Mouse (Mus musculus): ENCODE data around the gene Kcnmb1. TPM values are rescaled to one million over a fixed set of nuclear protein-coding genes. Genes with fewer than 3 reads are reported as not detected.

Gene Kcnmb1
- total and polyA plus RNA-seq, 3 experiments = 0.04 to 0.49 (median 0.09) TPM

DNA sequence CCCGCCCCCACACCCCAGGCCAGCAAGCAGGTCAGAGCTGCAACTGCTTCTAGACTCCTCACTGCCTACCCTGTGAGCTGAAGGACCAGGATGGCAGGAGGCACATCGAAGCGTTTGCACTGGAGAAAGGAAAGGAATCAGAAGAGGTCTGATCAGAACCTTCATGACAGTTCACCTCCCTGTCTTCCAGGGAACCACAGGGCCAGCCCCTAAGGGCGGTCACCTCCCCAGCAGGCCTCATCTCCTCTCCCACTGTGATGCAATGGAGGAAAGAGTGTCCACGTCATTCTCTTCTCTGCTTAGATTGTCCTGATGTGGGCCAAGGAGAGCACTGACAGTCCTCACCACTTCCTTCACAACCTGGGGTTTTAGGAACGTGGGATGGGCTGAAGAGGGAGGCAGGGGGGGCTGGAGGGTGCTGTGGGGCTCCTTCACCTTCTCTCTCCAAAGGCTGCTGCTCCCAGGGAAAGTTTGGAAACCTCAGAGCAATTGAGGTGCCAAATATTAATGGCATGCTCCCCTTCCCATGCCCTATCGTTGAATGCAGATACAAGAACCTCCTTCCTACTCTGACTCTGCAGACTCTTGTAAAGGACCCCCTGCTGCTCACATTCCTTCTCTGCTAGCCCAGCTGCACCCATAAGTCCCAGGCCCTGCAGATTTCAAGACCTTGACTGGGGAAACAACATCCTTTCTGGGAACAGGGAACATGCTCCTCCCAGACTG lies 47.5 kb downstream of the Kcnmb1 start (continued):
- TF ChIP-seq CHD1 (IDR thresholded peaks at IDR 0.05; ENCODE audit: low read depth, low read length) (peak; percentile 53; the same call in 1 of the 2 replicates), TCF12 (IDR thresholded peaks at IDR 0.05; ENCODE audit: low read depth, low read length) (no peak; the same call in 1 of the 2 replicates), USF2 (conservative IDR thresholded peaks at IDR 0.05; ENCODE audit: low read depth, low read length) (no peak), CTCF (conservative IDR thresholded peaks at IDR 0.05 in 1 of 2, IDR thresholded peaks at IDR 0.05 in 1 of 2; ENCODE audit: low read depth in 2 of 2, low read length in 2 of 2) (no peak), ZKSCAN1 (IDR thresholded peaks at IDR 0.05; ENCODE audit: borderline replicate concordance, low read depth, low read length) (no peak), EP300 (IDR thresholded peaks at IDR 0.05; ENCODE audit: low read length) (no peak), IRF4 (IDR thresholded peaks at IDR 0.05; ENCODE audit: low read depth, low read length) (no peak; the same call in 1 of the 2 replicates), ZNF384 (IDR thresholded peaks at IDR 0.05; ENCODE audit: low read depth, low read length) (no peak), SMC3 (IDR thresholded peaks at IDR 0.05; ENCODE audit: low read depth, low read length) (no peak), ETS1 (conservative IDR thresholded peaks at IDR 0.05; ENCODE audit: low read depth, low read length) (peak; percentile 81), HCFC1 (IDR thresholded peaks at IDR 0.05; ENCODE audit: low read depth, low read length) (no peak; the same call in 1 of the 2 replicates), NELFE (IDR thresholded peaks at IDR 0.05; ENCODE audit: low read depth, low read length) (0 out of 2 replicates have a peak, but pooled peaks have one; percentile 8), JUN (IDR thresholded peaks at IDR 0.05; ENCODE audit: insufficient read depth, low read depth, low read length) (no peak; the same call in 1 of the 2 replicates), POLR2AphosphoS2 (IDR thresholded peaks at IDR 0.05; ENCODE audit: low read depth, low read length) (no peak), NRF1 (IDR thresholded peaks at IDR 0.05; ENCODE audit: low read depth, low read length) (no peak), BHLHE40 (IDR thresholded peaks at IDR 0.05; ENCODE audit: low read depth, low read length) (0 out of 2 replicates have a peak, but pooled peaks have one; percentile 21), MAFK (IDR thresholded peaks at IDR 0.05; ENCODE audit: insufficient replicate concordance, low read length) (no peak), ELF1 (IDR thresholded peaks at IDR 0.05; ENCODE audit: low read depth, low read length) (0 out of 2 replicates have a peak, but pooled peaks have one; percentile 41), JUND (conservative IDR thresholded peaks at IDR 0.05; ENCODE audit: low read depth, low read length) (peak; percentile 14; the same call in 1 of the 2 replicates), RCOR1 (conservative IDR thresholded peaks at IDR 0.05; ENCODE audit: low read depth, low read length) (no peak)

DNA sequence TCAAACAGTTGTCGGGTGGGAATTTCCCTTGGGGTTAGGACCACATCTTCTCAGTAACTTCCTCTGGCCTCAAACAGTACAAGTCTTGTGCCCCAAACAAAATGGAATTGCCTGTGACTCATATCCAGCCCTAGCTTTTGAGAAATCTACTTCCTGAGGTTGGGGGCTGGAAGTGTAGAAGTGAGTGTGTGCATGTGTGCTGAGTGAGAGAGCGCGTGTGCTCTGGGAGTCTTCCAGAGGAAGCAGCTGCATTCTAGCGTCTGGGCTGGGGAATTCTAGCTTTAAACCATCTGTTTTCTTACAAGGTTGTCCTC lies 48.0 kb downstream of the Kcnmb1 start:
- DNase-seq (ENCODE audit: extremely low read depth) = peak; percentile 98
- Histone ChIP-seq H3K9me3 (replicated peaks; ENCODE audit: low read length) (peaks cover 5% of the 10 kb centered on the region), H3K79me2 (replicated peaks; ENCODE audit: control insufficient read depth, extremely low read depth, insufficient read depth, poor library complexity, severe bottlenecking) (no peaks in the 10 kb centered on the region), H3K4me2 (ENCODE audit: insufficient read depth, low read depth, poor library complexity, severe bottlenecking) (peak overlapping the region; percentile 52), H3K4me1 (ENCODE audit: control insufficient read depth in 1 of 2, insufficient read depth in 2 of 2) (peaks cover 25 to 45% of the 10 kb centered on the region in 2 experiments), H3K9ac (ENCODE audit: insufficient read depth, low read depth) (peak overlapping the region; percentile 60; the same call in 1 of the 2 replicates), H3K27ac (ENCODE audit: insufficient read depth, low read depth) (peak overlapping the region; percentile 99), H3K27me3 (replicated peaks) (no peaks in the 10 kb centered on the region), H3K4me3 (replicated peaks in 1 of 3; ENCODE audit: low read depth in 2 of 3, low read length in 2 of 3, poor library complexity in 1 of 3) (no peak overlapping the region), H3K36me3 (replicated peaks in 1 of 2; ENCODE audit: control insufficient read depth in 1 of 2, insufficient read depth in 1 of 2, low read length in 1 of 2) (no peaks in the 10 kb centered on the region)
- in situ Hi-C loops (cut with MboI; ENCODE audit: low pct_ligation_motif_present, low pct_unique_long_range_greater_than_20kb, low sequenced_read_pairs) = no loop called here
- dilution Hi-C loops (cut with MboI; ENCODE audit: extremely low pct_ligation_motif_present, extremely low pct_unique_long_range_greater_than_20kb, low sequenced_read_pairs) = no loop called here
- peak; percentile 58; the same call in 1 of the 2 replicates for TF ChIP-seq ZNF384 (IDR thresholded peaks at IDR 0.05; ENCODE audit: low read depth, low read length)
- peak; percentile 59 for TF ChIP-seq HCFC1 (IDR thresholded peaks at IDR 0.05; ENCODE audit: low read depth, low read length)
- TF ChIP-seq GABPA (IDR thresholded peaks at IDR 0.05; ENCODE audit: insufficient replicate concordance, low read depth, low read length) = no peak
- peak; percentile 28 for TF ChIP-seq RAD21 (IDR thresholded peaks at IDR 0.05; ENCODE audit: low read depth, low read length)
- no peak for TF ChIP-seq CTCF (conservative IDR thresholded peaks at IDR 0.05 in 1 of 2, IDR thresholded peaks at IDR 0.05 in 1 of 2; ENCODE audit: low read depth in 2 of 2, low read length in 2 of 2)
- TF ChIP-seq ZKSCAN1 (IDR thresholded peaks at IDR 0.05; ENCODE audit: borderline replicate concordance, low read depth, low read length) = no peak
- TF ChIP-seq NELFE (IDR thresholded peaks at IDR 0.05; ENCODE audit: low read depth, low read length) = peak; percentile 36; the same call in 1 of the 2 replicates
- TF ChIP-seq E2F4 (IDR thresholded peaks at IDR 0.05; ENCODE audit: insufficient replicate concordance, low read depth, low read length) = no peak
- peak; percentile 98 for TF ChIP-seq MEF2A (IDR thresholded peaks at IDR 0.05; ENCODE audit: borderline replicate concordance, low read depth, low read length)
- TF ChIP-seq MAFK (IDR thresholded peaks at IDR 0.05; ENCODE audit: insufficient replicate concordance, low read length) = peak; percentile 94
- peak; percentile 99 for TF ChIP-seq MAZ (IDR thresholded peaks at IDR 0.05; ENCODE audit: low read depth, low read length)
- TF ChIP-seq ZC3H11A (IDR thresholded peaks at IDR 0.05; ENCODE audit: low read depth, low read length) = no peak; the same call in 1 of the 2 replicates
- TF ChIP-seq RCOR1 (conservative IDR thresholded peaks at IDR 0.05; ENCODE audit: low read depth, low read length) = peak; percentile 100
- peak; percentile 99 for TF ChIP-seq JUN (IDR thresholded peaks at IDR 0.05; ENCODE audit: insufficient read depth, low read depth, low read length)
- peak; percentile 100 for TF ChIP-seq TCF12 (IDR thresholded peaks at IDR 0.05; ENCODE audit: low read depth, low read length)
- TF ChIP-seq ZMIZ1 (IDR thresholded peaks at IDR 0.05; ENCODE audit: low read depth, low read length) = no peak; the same call in 1 of the 2 replicates
- TF ChIP-seq USF1 (IDR thresholded peaks at IDR 0.05; ENCODE audit: low read depth, low read length) = no peak
- no peak for TF ChIP-seq KAT2A (IDR thresholded peaks at IDR 0.05; ENCODE audit: insufficient replicate concordance, low read length)
- TF ChIP-seq ELF1 (IDR thresholded peaks at IDR 0.05; ENCODE audit: low read depth, low read length) = peak; percentile 85
- TF ChIP-seq UBTF (IDR thresholded peaks at IDR 0.05; ENCODE audit: low read depth, low read length) = no peak
- peak; percentile 100 for TF ChIP-seq EP300 (IDR thresholded peaks at IDR 0.05; ENCODE audit: low read length)
- peak; percentile 86 for TF ChIP-seq MXI1 (IDR thresholded peaks at IDR 0.05; ENCODE audit: low read depth, low read length)
- TF ChIP-seq POLR2A (IDR thresholded peaks at IDR 0.05; ENCODE audit: low read depth, low read length) = peak; percentile 33; the same call in 1 of the 2 replicates
- TF ChIP-seq TBP (conservative IDR thresholded peaks at IDR 0.05; ENCODE audit: low read depth, low read length) = no peak

All from CH12.LX (cell line).